Mouse (Mus musculus) liver, postnatal 0 days (tissue): Measurements from ENCODE around the gene Ihh.

ENCODE experiments used
- CTCF ChIP-seq: sonication (generic); IDR thresholded peaks from 2 replicates; pipeline ENCODE4 v1.5.1; 2016; ENCODE audit warnings: antibody characterized with exemption, low read depth
- EP300 ChIP-seq: IDR thresholded peaks from 2 replicates; pipeline ENCODE4 v1.6.1; 2016; ENCODE audit warnings: antibody characterized with exemption, low read depth, mild to moderate bottlenecking

DNA sequence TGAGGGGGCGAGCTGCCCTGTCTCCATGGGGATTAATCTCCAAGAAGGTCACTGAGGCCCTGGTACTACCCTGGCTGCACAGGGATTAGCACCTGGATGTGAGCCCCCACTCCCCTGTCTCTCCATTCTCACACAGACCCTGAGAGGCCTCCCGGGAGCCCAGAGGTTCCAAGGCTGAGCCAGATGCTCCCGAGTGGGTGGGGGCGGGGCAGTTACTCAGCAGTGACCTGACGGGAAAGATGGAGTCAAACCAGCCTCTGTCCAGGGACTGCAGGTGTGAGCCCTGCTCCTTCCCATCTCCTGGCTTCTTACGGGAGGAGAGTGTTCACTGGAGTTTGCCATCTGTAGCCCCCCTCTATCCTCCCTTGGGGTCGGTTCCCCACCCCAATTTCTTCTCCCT, 53.5 kb downstream of the Ihh start:
- TF ChIP-seq CTCF = no peak
- no peak for TF ChIP-seq EP300
